Mouse (Mus musculus) neutrophil, adult 59 days (primary cell): Measurements from ENCODE around the gene Tff1. TPM values are rescaled to one million over a fixed set of nuclear protein-coding genes. Genes with fewer than 3 reads are reported as not detected.

Source experiments
- total RNA-seq, 2 experiments: library from RNA; stranded (reverse); gene quantifications; 1 replicate in 1 of 2; 2 replicates in 1 of 2; pipeline ENCODE4 v1.2.4; 2023

The Tff1 gene
- total RNA-seq, result not detected

DNA sequence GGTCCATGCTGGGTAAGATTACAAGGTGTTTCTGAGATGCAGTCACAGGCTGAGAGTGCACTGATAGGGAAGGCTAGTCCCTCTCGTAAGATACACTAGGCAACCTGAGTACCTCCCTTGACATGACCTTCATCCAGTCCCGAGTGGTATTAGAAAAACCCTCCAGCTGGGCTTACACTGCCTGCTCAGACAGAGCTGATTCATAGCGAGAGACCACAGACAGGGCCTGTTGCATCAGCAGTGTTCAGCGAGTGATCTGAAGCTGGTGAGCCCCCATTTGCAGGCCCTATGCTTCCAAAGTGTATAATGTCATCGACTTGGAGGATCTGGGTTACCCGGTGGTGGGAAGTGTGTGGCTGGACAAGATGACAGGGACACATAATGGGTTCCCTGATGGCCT is at the start of gene Tff1:
TSS of gene Tff1 (minus strand) at position 151 of the 400 bp plus-strand sequence.

DNA sequence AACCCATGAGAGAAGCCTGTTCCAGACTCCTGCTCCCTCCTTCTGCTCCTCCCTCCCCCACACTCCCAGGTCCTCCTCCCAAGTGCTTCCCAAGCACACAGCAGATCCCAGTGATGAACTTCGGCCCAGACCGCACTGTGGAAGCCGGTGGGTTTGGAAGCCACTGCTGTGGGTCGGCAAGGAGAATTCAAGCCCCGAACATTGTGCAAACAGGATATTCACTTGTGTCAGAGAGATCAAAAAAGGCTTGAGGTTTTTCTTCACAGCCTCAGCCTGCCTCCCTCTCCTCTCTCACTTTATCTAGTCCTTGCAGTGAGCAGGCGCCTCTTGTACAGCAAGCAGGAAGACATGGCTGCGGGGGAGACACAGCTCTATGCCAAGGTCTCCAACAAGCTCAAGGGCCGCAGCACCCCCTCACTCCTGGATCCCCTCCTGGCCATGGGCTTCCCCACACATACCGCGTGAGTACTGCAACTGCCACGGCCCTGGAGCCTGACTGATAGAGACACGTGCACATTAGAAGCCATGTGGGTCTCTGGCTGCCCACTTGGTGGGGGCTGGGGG is 42.8 kb upstream of the Tff1 start, which contains the start of gene Ubash3a:
TSS of gene Ubash3a (plus strand) at position 103 of the 564 bp plus-strand sequence.

GRCm38 (mm10) chr17:31198877-31199276 is 33.8 kb upstream of the Tff1 start, which contains the start of gene Tmprss3:
Tmprss3 (minus strand) TSS chr17:31198977.

DNA sequence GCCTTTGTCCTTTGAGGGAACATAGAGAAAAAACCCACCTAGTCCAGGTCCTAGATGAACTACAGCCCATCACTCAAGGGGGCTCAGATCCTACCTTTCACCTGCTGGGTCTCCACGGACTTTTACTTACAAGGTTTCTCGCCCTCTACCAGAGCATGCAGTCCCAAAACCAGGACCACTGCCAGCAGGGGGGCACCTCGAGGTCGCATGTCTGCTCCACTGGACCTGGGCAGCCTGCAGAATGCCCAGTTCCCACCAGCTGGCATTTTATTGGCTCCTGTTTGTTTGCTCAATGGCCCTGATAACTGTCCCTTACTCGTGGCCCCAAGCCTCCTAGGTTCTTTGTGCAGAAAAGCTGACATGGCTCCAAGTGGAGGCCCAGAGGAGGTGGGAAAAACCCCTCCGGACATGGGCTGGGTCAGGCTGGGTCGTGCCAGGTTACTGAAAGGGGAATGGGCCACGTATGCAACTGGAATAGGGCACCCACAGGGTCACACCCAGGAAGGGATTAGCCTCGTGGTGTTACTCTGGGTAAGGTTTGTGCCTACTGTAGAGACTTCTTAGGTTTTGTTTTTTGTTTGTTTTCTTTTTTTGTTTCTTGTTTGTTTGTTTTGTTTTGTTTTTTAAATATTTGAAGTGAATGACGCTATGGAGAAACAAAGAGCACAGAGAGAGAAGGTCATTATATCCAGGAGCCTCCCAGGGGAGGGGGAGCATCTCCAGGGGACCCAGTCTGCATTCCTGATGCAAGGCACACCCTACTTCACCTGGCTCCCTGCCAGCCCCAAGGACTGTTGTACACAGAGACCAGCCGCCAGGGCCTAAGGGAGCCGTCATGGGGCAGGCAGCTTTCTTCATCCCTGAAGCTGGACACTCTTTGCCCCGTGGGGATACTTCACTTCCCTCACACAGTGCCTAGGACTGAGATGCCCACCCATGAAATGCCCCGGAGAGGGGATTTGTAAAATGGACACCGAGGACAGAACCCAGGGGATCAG is 20.7 kb downstream of the Tff1 start, which contains the start of gene Tff2:
TSS of gene Tff2 (minus strand) at position 243 of the 998 bp plus-strand sequence.

DNA sequence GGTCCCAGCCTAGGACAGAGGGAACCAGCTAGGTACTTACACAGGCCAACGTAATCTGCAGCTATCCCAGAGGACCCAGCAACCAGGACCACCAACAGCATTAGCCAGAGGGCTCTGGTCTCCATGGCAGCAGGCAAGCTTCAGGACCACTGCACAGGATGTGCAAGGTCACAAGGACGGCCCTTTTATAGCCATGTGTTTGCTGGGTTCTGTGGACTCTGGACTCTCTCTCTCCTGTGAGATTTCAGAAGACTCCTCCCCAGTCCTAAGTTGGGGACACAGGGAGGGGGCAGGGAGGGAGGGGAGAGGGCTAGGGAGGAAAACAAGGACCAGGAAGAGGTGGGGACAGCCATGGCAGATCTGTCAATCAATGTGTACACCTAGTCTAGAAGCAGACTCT is 35.6 kb downstream of the Tff1 start, which contains the start of gene Tff3:
TSS of gene Tff3 (minus strand) at position 195 of the 400 bp plus-strand sequence.

Other genes with a start within 250 kb of the Tff1 start
- not detected for gene Umodl1, start 210.6 kb downstream of the Tff1 start, total RNA-seq
- 10 to 100 TPM; 41.0 to 55.2 TPM for gene Abcg1, start 107.6 kb downstream of the Tff1 start, total RNA-seq
- not detected for gene Tff3, start 35.6 kb downstream of the Tff1 start, total RNA-seq
- gene Tff2, start 21.0 kb downstream of the Tff1 start, total RNA-seq, result not detected
- 1 to 10 TPM; 1.6 to 3.5 TPM for gene Tmprss3, start 33.7 kb upstream of the Tff1 start, total RNA-seq
- gene Ubash3a, start 42.6 kb upstream of the Tff1 start, total RNA-seq, result 1 to 10 TPM; 7.4 to 8.5 TPM
- 1 to 10 TPM; 2.9 to 4.3 TPM for gene Rsph1, start 112.1 kb upstream of the Tff1 start, total RNA-seq
- 10 to 100 TPM; 22.4 to 34.2 TPM for gene Slc37a1, start 121.5 kb upstream of the Tff1 start, total RNA-seq
- gene Pde9a, start 220.9 kb upstream of the Tff1 start, total RNA-seq, result not detected